ENCODE assay signal across 13 mouse cellular contexts in genomic region chr10:43252324-43252723, GRCm38 (mm10). TPM values are rescaled to one million over a fixed set of nuclear protein-coding genes. Genes with fewer than 3 reads are reported as not detected.
DNase-seq lines count a peak whose midpoint lies in the region; ATAC-seq and TF ChIP-seq lines count a peak whose summit lies in the region.
"Had no signal": no experiment of that assay in that cellular context is flagged by ENCODE, and none has a peak within 500 bp of the region (broad histone marks: within the 10 kb centered on the region; RNA-seq: fewer than 3 reads in every experiment).

No protein-coding gene starts in this region.

- no peak overlapping the region for H3K4me3 ChIP-seq in heart, embryonic 15.5 days
- H3K4me3 ChIP-seq in limb, embryonic 14.5 days (replicated peaks; ENCODE audit: low read length): no peak overlapping the region
- no peak overlapping the region for H3K4me3 ChIP-seq in limb, embryonic 10.5 days
- H3K4me3 ChIP-seq: left cerebral cortex, adult 2 months had no signal

- H3K27me3 ChIP-seq in heart, embryonic 15.5 days: no peaks in the 10 kb centered on the region
- H3K27me3 ChIP-seq in limb, embryonic 14.5 days (ENCODE audit: control insufficient read depth, insufficient read depth, low read length): no peaks in the 10 kb centered on the region
- no peaks in the 10 kb centered on the region for H3K27me3 ChIP-seq in limb, embryonic 10.5 days (ENCODE audit: low read depth, poor library complexity, severe bottlenecking)
- H3K27me3 ChIP-seq: CH12.LX had no signal

- 31% methylated on average over 4 of the region's 4 CpGs for WGBS in heart, embryonic 15.5 days
- 58% methylated on average over 4 of the region's 4 CpGs for WGBS in limb, embryonic 14.5 days
- 89% methylated on average over 4 of the region's 4 CpGs for WGBS in limb, embryonic 10.5 days

- H3K9ac ChIP-seq in heart, embryonic 15.5 days: no peak overlapping the region
- H3K9ac ChIP-seq in limb, embryonic 14.5 days (ENCODE audit: low read depth, low read length, severe bottlenecking): no peak overlapping the region

- no peaks in the 10 kb centered on the region for H3K9me3 ChIP-seq in heart, embryonic 15.5 days (replicated peaks)
- no peaks in the 10 kb centered on the region for H3K9me3 ChIP-seq in limb, embryonic 14.5 days (ENCODE audit: control insufficient read depth, low read length)
- no peaks in the 10 kb centered on the region for H3K9me3 ChIP-seq in limb, embryonic 10.5 days (replicated peaks)

- H3K4me2 ChIP-seq in heart, embryonic 15.5 days: no peak overlapping the region
- no peak overlapping the region for H3K4me2 ChIP-seq in limb, embryonic 14.5 days (replicated peaks; ENCODE audit: low read depth, low read length, severe bottlenecking)

- no peak for TF ChIP-seq POLR2A in limb, embryonic 14.5 days (IDR thresholded peaks at IDR 0.05; ENCODE audit: borderline replicate concordance, extremely low read depth, insufficient read depth, insufficient read length)

- H3K27ac ChIP-seq in heart, embryonic 15.5 days: peak overlapping the region; percentile 22; the same call in 1 of the 2 replicates
- H3K27ac ChIP-seq in limb, embryonic 14.5 days (replicated peaks; ENCODE audit: low read depth, low read length): no peak overlapping the region
- no peak overlapping the region for H3K27ac ChIP-seq in limb, embryonic 10.5 days
- H3K27ac ChIP-seq: left cerebral cortex, adult 2 months had no signal

- H3K4me1 ChIP-seq in heart, embryonic 15.5 days (replicated peaks): peaks cover 18% of the 10 kb centered on the region
- H3K4me1 ChIP-seq in limb, embryonic 14.5 days (ENCODE audit: control insufficient read depth, insufficient read depth, low read length): peaks cover 9% of the 10 kb centered on the region
- peaks cover 7% of the 10 kb centered on the region for H3K4me1 ChIP-seq in limb, embryonic 10.5 days

- H3K36me3 ChIP-seq in heart, embryonic 15.5 days: no peaks in the 10 kb centered on the region
- H3K36me3 ChIP-seq in limb, embryonic 14.5 days (ENCODE audit: control insufficient read depth, insufficient read depth, low read length): no peaks in the 10 kb centered on the region
- no peaks in the 10 kb centered on the region for H3K36me3 ChIP-seq in limb, embryonic 10.5 days

- no peak for ATAC-seq in heart, embryonic 15.5 days (replicated peaks; ENCODE audit: insufficient number of reproducible peaks, insufficient read depth, low FRiP score, low read depth)
- no peak for ATAC-seq in limb, embryonic 14.5 days (ENCODE audit: low FRiP score, low read depth)

- no peak for DNase-seq in heart, postnatal 4 days
- DNase-seq in limb, embryonic 14.5 days (ENCODE audit: low spot score): peak; percentile 47
- no peak for DNase-seq in limb, embryonic 10.5 days (ENCODE audit: low spot score)
- peak; percentile 51 for DNase-seq in MEL-GATA-1-ER (ENCODE audit: extremely low read depth, low read depth)
- peak; percentile 26 for DNase-seq in kidney, postnatal 14 days
- DNase-seq in c-Kit-positive CD71-positive TER-119-positive erythroid progenitor cells, embryonic 14.5 days (ENCODE audit: low spot score): no peak
- DNase-seq in layer of hippocampus, adult 11-12 months (ENCODE audit: low spot score): no peak
- DNase-seq: cerebellum, adult 8-10 months; liver; right cerebral cortex, postnatal 4 days had no signal

RNA-seq across cellular contexts. Expression of gene Pdss2, which starts 31.0 kb away (rescaled TPM):
- 13.2 and 13.3 TPM in 2 replicates for polyA plus RNA-seq in heart, embryonic 15.5 days (2015; fragmentation: Nextera tagmentation; extraction: Ambion mirVana)
- total RNA-seq in heart, postnatal 4 days (2021): 10 to 100 TPM; 20.5 to 21.6 TPM
- 8.8 and 9.5 TPM in 2 replicates for polyA plus RNA-seq in limb, embryonic 14.5 days (2012; rRNA removed)
- 9.3 and 10.1 TPM in 2 replicates for polyA plus RNA-seq in limb, embryonic 14.5 days (2014; fragmentation: Nextera tagmentation; extraction: Ambion mirVana)
- 14.5 and 14.8 TPM in 2 replicates for polyA plus RNA-seq in limb, embryonic 10.5 days (2016; fragmentation: Nextera tagmentation; extraction: Ambion mirVana)

Comparison
In these comparisons a context has a peak if more than half of its experiments do, and no peak if none do; other contexts are left out.
1. DNase-seq: peak in limb, embryonic 14.5 days (single experiment), MEL-GATA-1-ER (single experiment) and kidney, postnatal 14 days (single experiment); none in heart, postnatal 4 days (single experiment), limb, embryonic 10.5 days (single experiment), c-Kit-positive CD71-positive TER-119-positive erythroid progenitor cells, embryonic 14.5 days (single experiment) and layer of hippocampus, adult 11-12 months (single experiment).